Mouse (Mus musculus) embryonic fibroblast, embryonic 13.5 days (primary cell): Measurements from ENCODE around the gene Bsn.

Experiments used
- CTCF ChIP-seq: IDR thresholded peaks from 2 replicates; pipeline ENCODE4 v1.5.1; 2011; ENCODE audit warnings: mild to moderate bottlenecking, control low read depth, low read length, moderate library complexity, borderline replicate concordance; ENCODE audit not compliant: insufficient read depth
- POLR2A ChIP-seq: IDR thresholded peaks from 2 replicates; pipeline ENCODE4 v1.6.1; 2011; ENCODE audit warnings: low read depth, mild to moderate bottlenecking, control low read depth, low read length, moderate library complexity

- TF ChIP-seq POLR2A, result no peak
- TF ChIP-seq CTCF, result no peak
Observed at GRCm38 (mm10) chr9:108085261-108085660, 104.9 kb downstream of the Bsn start.
